Mouse (Mus musculus) CH12.LX (cell line): ENCODE measurements around the gene Setd3.

ENCODE experiments used
- CHD2 ChIP-seq: IDR thresholded peaks from 2 replicates; pipeline ENCODE4 v1.6.1; 2011; ENCODE audit warnings: low read length, improper control_type of control experiment
- CTCF ChIP-seq, 2 experiments: IDR thresholded peaks in 1 of 2; conservative IDR thresholded peaks in 1 of 2; 2 replicates each; pipeline ENCODE4 v1.5.1; 2011 to 2012; ENCODE audit warnings: low read depth in 2 of 2, low read length in 2 of 2, improper control_type of control experiment in 1 of 2, inconsistent platforms in 1 of 2, mild to moderate bottlenecking in 1 of 2, moderate library complexity in 1 of 2
- EP300 ChIP-seq: IDR thresholded peaks from 2 replicates; pipeline ENCODE4 v1.6.1; 2011; ENCODE audit warnings: low read length, improper control_type of control experiment
- ZKSCAN1 ChIP-seq: IDR thresholded peaks from 2 replicates; pipeline ENCODE4 v1.6.1; 2012; ENCODE audit warnings: low read depth, inconsistent platforms, low read length, improper control_type of control experiment, borderline replicate concordance

DNA sequence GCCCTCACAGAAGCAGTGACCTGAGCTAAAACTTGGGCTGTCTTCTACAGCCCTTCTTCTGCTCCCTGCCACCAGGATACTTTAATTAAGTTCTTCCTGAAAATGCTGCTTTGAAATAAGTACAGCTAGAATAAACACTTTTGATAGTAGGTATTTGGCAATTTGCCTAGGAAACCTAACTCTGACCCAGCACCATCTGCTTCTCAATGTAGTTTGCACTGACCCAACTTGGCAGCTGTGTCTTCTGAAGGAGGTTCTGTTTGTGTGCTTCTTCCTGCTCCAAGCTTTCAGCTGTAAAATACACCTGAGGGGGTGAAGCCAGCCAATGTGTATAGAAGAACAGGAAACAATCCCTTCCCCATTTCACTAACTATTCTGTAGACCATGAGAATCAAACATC lies 7.8 kb downstream of the Setd3 start:
- TF ChIP-seq CTCF (conservative IDR thresholded peaks at IDR 0.05 in 1 of 2, IDR thresholded peaks at IDR 0.05 in 1 of 2; ENCODE audit: low read depth in 2 of 2, low read length in 2 of 2) (no peak), ZKSCAN1 (no peak), CHD2 (no peak), EP300 (no peak)
